Mouse (Mus musculus): ENCODE results near the gene Olfr1128.
"Not testable (repeated sequence)": the region's sequence is repeated elsewhere in the genome, so short reads cannot be mapped to it uniquely, and the experiment has no call there.

Olfr1128 gene

GRCm38 (mm10) chr2:87545442-87545841, at the start of gene Olfr1128:
Gene Olfr1128 (minus strand): TSS chr2:87545542.
- no peak for DNase-seq

- DNase-seq: not testable (repeated sequence)
Observed at GRCm38 (mm10) chr2:87573602-87574001, 28.3 kb upstream of the Olfr1128 start, which contains the start of gene Olfr1129. Gene Olfr1129 (plus strand): TSS chr2:87573902.

DNA sequence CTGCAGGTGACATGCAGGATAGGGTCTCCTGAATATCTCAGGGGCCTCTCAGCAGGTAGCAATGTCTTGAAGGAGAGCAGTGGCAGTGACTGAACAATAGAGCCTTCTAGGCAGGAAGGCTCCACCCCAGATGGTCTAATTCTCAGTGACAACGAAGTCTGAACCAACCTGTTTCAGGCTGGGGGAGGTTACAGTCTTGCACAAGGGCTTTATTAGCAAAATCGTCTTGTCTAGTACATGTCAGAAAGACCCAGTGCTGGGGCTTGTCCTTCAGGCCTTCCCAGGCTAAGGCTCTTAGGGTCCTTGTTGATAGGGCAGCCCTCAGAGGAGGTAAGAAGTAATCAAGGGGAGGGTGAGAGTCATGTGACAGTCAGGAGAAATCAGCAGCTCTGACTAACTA, 10.5 kb downstream of the Olfr1128 start:
- DNase-seq: no peak

DNA sequence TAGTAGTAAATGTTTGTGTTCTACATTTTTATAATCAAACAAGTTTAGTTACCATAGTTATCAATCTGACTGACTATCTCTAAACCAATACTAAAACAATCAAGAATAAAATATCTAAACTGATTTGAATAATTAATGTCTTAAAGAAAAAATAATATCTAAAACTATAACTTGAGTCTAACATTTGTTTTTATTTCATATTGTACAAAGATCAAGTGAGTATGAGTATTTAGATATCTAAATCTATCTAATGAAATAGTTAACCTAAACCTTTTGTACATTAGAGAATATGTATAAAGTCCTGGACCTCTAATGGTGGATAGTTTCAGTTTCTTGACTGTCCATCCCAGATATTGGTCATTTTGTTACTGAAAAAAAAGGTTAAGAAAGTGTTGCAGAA, 13.8 kb downstream of the Olfr1128 start, which contains the start of gene Olfr153:
Olfr153 (plus strand) TSS at position 301 of the 400 bp plus-strand sequence.
- DNase-seq: no peak

GRCm38 (mm10) chr2:87525899-87526616, 19.3 kb downstream of the Olfr1128 start:
- DNase-seq: not testable (repeated sequence)

- no peak for DNase-seq
Observed at GRCm38 (mm10) chr2:87520651-87521050, 24.7 kb downstream of the Olfr1128 start.

DNA sequence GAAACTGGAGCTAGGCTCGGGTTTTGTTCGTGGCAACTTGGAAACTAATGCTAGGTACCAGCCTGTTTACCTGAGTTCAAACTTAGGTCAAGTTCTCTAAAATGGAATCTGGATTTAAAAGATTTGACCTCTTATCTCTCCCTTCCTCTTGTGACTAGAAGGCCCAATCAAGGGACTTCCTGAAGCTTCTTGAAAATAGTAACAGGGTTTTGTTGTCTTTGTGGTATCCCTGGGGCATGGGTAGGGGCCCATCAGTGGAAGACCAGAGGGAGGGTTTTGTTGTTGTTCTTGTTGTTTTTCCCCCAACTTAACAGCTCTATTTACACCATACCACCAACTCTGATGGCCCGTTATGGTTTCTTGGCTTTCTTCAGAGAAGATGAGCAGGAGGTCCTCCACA, 28.8 kb downstream of the Olfr1128 start:
- DNase-seq: no peak

- DNase-seq: no peak
Observed at GRCm38 (mm10) chr2:87515457-87516060, 29.8 kb downstream of the Olfr1128 start.

- no peak for DNase-seq
Observed at GRCm38 (mm10) chr2:87515046-87515445, 30.3 kb downstream of the Olfr1128 start.

- no peak for DNase-seq
Observed at GRCm38 (mm10) chr2:87506265-87506664, 39.1 kb downstream of the Olfr1128 start, which contains the start of gene Pramel6. Gene Pramel6 (plus strand): TSS chr2:87506565.

- not testable (repeated sequence) for DNase-seq
Observed at GRCm38 (mm10) chr2:87496993-87497392, 48.3 kb downstream of the Olfr1128 start, which contains the start of gene Pramel7. Gene Pramel7 (minus strand): TSS chr2:87497093.
